Mouse (Mus musculus) kidney, embryonic 14.5 days (tissue): ENCODE data around the gene Cabs1. TPM values are rescaled to one million over a fixed set of nuclear protein-coding genes. Genes with fewer than 3 reads are reported as not detected.

Experiments used
- ATAC-seq: fragments of 200-750 bp; cut with Nextera tagmentation; 2 replicates; pipeline ENCODE4 v1.8.0; 2017; ENCODE audit warnings: moderate number of reproducible peaks, mild to moderate bottlenecking, moderate TSS enrichment, moderate library complexity; ENCODE audit not compliant: low FRiP score, low TSS enrichment
- H3K27ac ChIP-seq: fragments of 300-500 bp; sonication (generic); 2 replicates; pipeline ENCODE4 v1.5.1; 2014; ENCODE audit warnings: low read depth, mild to moderate bottlenecking, low read length, moderate library complexity, mixed read lengths
- H3K27me3 ChIP-seq: fragments of 300-500 bp; sonication (generic); 2 replicates; pipeline ENCODE4 v1.6.1; 2014; ENCODE audit warnings: mild to moderate bottlenecking, low read length; ENCODE audit not compliant: control insufficient read depth, insufficient read depth
- H3K36me3 ChIP-seq: fragments of 300-500 bp; sonication (generic); 2 replicates; pipeline ENCODE4 v1.6.1; 2014; ENCODE audit warnings: low read length, mixed read lengths; ENCODE audit not compliant: control insufficient read depth, insufficient read depth
- H3K4me1 ChIP-seq: fragments of 300-500 bp; sonication (generic); 2 replicates; pipeline ENCODE4 v1.6.1; 2014; ENCODE audit warnings: low read length, mixed read lengths; ENCODE audit not compliant: control insufficient read depth, insufficient read depth
- H3K4me2 ChIP-seq: fragments of 300-500 bp; sonication (generic); replicated peaks from 2 replicates; pipeline ENCODE4 v1.6.1; 2014; ENCODE audit warnings: low read depth, mild to moderate bottlenecking, low read length
- H3K4me3 ChIP-seq: fragments of 300-500 bp; sonication (generic); 2 replicates; pipeline ENCODE4 v1.5.1; 2014; ENCODE audit warnings: mild to moderate bottlenecking, low read length
- H3K9ac ChIP-seq: fragments of 300-500 bp; sonication (generic); 2 replicates; pipeline ENCODE4 v1.6.1; 2014; ENCODE audit warnings: low read depth, mild to moderate bottlenecking, low read length, moderate library complexity
- H3K9me3 ChIP-seq: fragments of 300-500 bp; sonication (generic); 2 replicates; pipeline ENCODE4 v1.6.1; 2016; ENCODE audit warnings: low read length; ENCODE audit not compliant: control insufficient read depth
- WGBS: fragments of 180-500 bp; shearing (Covaris S2); extraction: QIAGEN DNeasy Blood & Tissue Kit; methylation state at CpG from one replicate; pipeline ENCODE4 v1.1.7; 2014; 5-methylcytosine and 5-hydroxymethylcytosine counted together
- polyA plus RNA-seq: library from polyadenylated mRNA; unstranded; fragments of >200 nt; fragmentation: Nextera tagmentation; extraction: Ambion mirVana; gene quantifications from 2 replicates; pipeline ENCODE4 v1.2.1, GENCODE M21; 2014

Cabs1 gene
- not detected in 2 replicates for polyA plus RNA-seq

- no peaks in the 10 kb centered on the region for H3K36me3 ChIP-seq
- no peaks in the 10 kb centered on the region for H3K9me3 ChIP-seq
- no peaks in the 10 kb centered on the region for H3K27me3 ChIP-seq
- no peaks in the 10 kb centered on the region for H3K4me1 ChIP-seq
- WGBS, result 86% methylated on average over 3 of the region's 3 CpGs
- ATAC-seq, result no peak
- H3K9ac ChIP-seq, result no peak within 1 kb of the TSS
- no peak within 1 kb of the TSS for H3K4me3 ChIP-seq
- no peak within 1 kb of the TSS for H3K4me2 ChIP-seq
- no peak within 1 kb of the TSS for H3K27ac ChIP-seq
Measured at GRCm38 (mm10) chr5:87979139-87979538, at the start of gene Cabs1. TSS of gene Cabs1 (plus strand) at chr5:87979439.

- Histone ChIP-seq H3K9me3 (no peaks in the 10 kb centered on the region), H3K36me3 (no peaks in the 10 kb centered on the region), H3K9ac (no peak overlapping the region), H3K4me1 (no peaks in the 10 kb centered on the region), H3K4me2 (no peak overlapping the region), H3K4me3 (no peak overlapping the region), H3K27ac (no peak overlapping the region), H3K27me3 (no peaks in the 10 kb centered on the region)
- no peak for ATAC-seq
- WGBS, result 72% methylated on average over 1 of the region's 1 CpGs
Measured at GRCm38 (mm10) chr5:87931603-87932002, 47.6 kb upstream of the Cabs1 start.

GRCm38 (mm10) chr5:87940752-87941151 lies 38.5 kb upstream of the Cabs1 start:
- H3K4me3 ChIP-seq, result no peak overlapping the region
- 42% methylated on average over 3 of the region's 3 CpGs for WGBS
- no peaks in the 10 kb centered on the region for H3K27me3 ChIP-seq
- H3K4me1 ChIP-seq, result no peaks in the 10 kb centered on the region
- no peak overlapping the region for H3K27ac ChIP-seq
- no peaks in the 10 kb centered on the region for H3K36me3 ChIP-seq
- no peak for ATAC-seq
- H3K9ac ChIP-seq, result no peak overlapping the region
- no peaks in the 10 kb centered on the region for H3K9me3 ChIP-seq
- H3K4me2 ChIP-seq, result no peak overlapping the region

GRCm38 (mm10) chr5:87942515-87942914 lies 36.7 kb upstream of the Cabs1 start:
- ATAC-seq, result no peak
- H3K36me3 ChIP-seq, result no peaks in the 10 kb centered on the region

GRCm38 (mm10) chr5:87951836-87952235 lies 27.4 kb upstream of the Cabs1 start:
- H3K27ac ChIP-seq, result no peak overlapping the region
- ATAC-seq, result no peak
- H3K9ac ChIP-seq, result no peak overlapping the region
- H3K4me3 ChIP-seq, result no peak overlapping the region
- no peaks in the 10 kb centered on the region for H3K4me1 ChIP-seq
- H3K27me3 ChIP-seq, result no peaks in the 10 kb centered on the region
- H3K4me2 ChIP-seq, result no peak overlapping the region
- H3K9me3 ChIP-seq, result no peaks in the 10 kb centered on the region
- H3K36me3 ChIP-seq, result no peaks in the 10 kb centered on the region

More at GRCm38 (mm10) chr5:87942515-87942914, 36.7 kb upstream of the Cabs1 start:
- no peaks in the 10 kb centered on the region for H3K9me3 ChIP-seq
- H3K4me2 ChIP-seq, result no peak overlapping the region
- no peaks in the 10 kb centered on the region for H3K27me3 ChIP-seq
- H3K9ac ChIP-seq, result no peak overlapping the region
- H3K4me3 ChIP-seq, result no peak overlapping the region
- H3K4me1 ChIP-seq, result no peaks in the 10 kb centered on the region
- H3K27ac ChIP-seq, result no peak overlapping the region

- Histone ChIP-seq H3K36me3 (no peaks in the 10 kb centered on the region), H3K9me3 (no peaks in the 10 kb centered on the region), H3K4me2 (no peak within 1 kb of the TSS), H3K27me3 (no peaks in the 10 kb centered on the region), H3K4me1 (no peaks in the 10 kb centered on the region), H3K27ac (no peak within 1 kb of the TSS), H3K4me3 (no peak within 1 kb of the TSS), H3K9ac (no peak within 1 kb of the TSS)
- 57% methylated on average over 2 of the region's 2 CpGs for WGBS
- no peak for ATAC-seq
Measured at GRCm38 (mm10) chr5:87969201-87969600, 10.0 kb upstream of the Cabs1 start, which contains the start of the genes 2310003L06Rik and Gm28434. TSS of gene 2310003L06Rik (plus strand) at chr5:87969459. TSS of gene Gm28434 (plus strand) at chr5:87969517.

GRCm38 (mm10) chr5:87982468-87983214 lies 3.4 kb downstream of the Cabs1 start:
- Histone ChIP-seq H3K9ac (no peak overlapping the region), H3K9me3 (no peaks in the 10 kb centered on the region), H3K27me3 (no peaks in the 10 kb centered on the region), H3K4me2 (no peak overlapping the region), H3K4me3 (no peak overlapping the region), H3K4me1 (no peaks in the 10 kb centered on the region), H3K36me3 (no peaks in the 10 kb centered on the region), H3K27ac (no peak overlapping the region)
- WGBS, result 65% methylated on average over 3 of the region's 3 CpGs
- ATAC-seq, result peak; percentile 39; the same call in 1 of the 2 replicates

- H3K4me1 ChIP-seq, result no peaks in the 10 kb centered on the region
- H3K9ac ChIP-seq, result no peak within 1 kb of the TSS
- no peak within 1 kb of the TSS for H3K27ac ChIP-seq
- no peak for ATAC-seq
- WGBS, result 90% methylated on average over 3 of the region's 3 CpGs
- H3K36me3 ChIP-seq, result no peaks in the 10 kb centered on the region
- H3K4me3 ChIP-seq, result no peak within 1 kb of the TSS
- no peak within 1 kb of the TSS for H3K4me2 ChIP-seq
- H3K27me3 ChIP-seq, result no peaks in the 10 kb centered on the region
- H3K9me3 ChIP-seq, result no peaks in the 10 kb centered on the region
Measured at GRCm38 (mm10) chr5:88002249-88002648, 23.0 kb downstream of the Cabs1 start, which contains the start of gene Smr3a. TSS of gene Smr3a (plus strand) at chr5:88002549.

- Histone ChIP-seq H3K36me3 (no peaks in the 10 kb centered on the region), H3K9me3 (no peaks in the 10 kb centered on the region), H3K27ac (no peak overlapping the region), H3K4me3 (no peak overlapping the region), H3K4me2 (no peak overlapping the region), H3K9ac (no peak overlapping the region), H3K4me1 (no peaks in the 10 kb centered on the region), H3K27me3 (no peaks in the 10 kb centered on the region)
- ATAC-seq, result no peak
Measured at GRCm38 (mm10) chr5:88005241-88005640, 26.0 kb downstream of the Cabs1 start.
